23 mouse cellular contexts compared by ENCODE assay signal in the genomic region with DNA sequence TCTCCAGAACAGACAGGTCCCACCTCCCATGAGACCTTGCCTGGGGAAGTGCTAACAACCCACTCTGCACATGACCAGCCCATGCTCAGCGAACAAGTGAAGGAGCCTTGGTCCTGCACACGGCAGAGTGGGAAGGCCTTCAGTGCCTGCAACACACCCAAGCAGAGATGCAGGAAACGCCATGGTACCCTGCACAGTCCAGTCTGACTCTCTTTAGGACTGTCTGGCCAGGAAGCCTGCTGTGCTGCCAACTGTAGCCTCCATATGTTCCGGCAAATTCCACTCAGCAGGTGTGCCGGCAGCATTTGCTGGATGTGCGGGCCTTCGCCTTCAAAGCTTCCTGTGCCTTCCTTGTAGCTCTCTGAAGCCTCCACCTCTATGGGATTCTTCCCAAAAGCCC.
DNase-seq lines count a peak whose midpoint lies in the region; ATAC-seq lines count a peak whose summit lies in the region.
"Had no signal": no experiment of that assay in that cellular context is flagged by ENCODE, and none has a peak within 500 bp of the region (broad histone marks: within the 10 kb centered on the region; RNA-seq: fewer than 3 reads in every experiment).

No protein-coding gene starts in this region.

- H3K27me3 ChIP-seq in kidney, embryonic 16.5 days (ENCODE audit: insufficient read depth, low read length): no peaks in the 10 kb centered on the region
- H3K27me3 ChIP-seq in embryonic facial prominence, embryonic 10.5 days (replicated peaks; ENCODE audit: low read depth, poor library complexity, severe bottlenecking): no peaks in the 10 kb centered on the region
- H3K27me3 ChIP-seq in neural tube, embryonic 15.5 days (replicated peaks): no peaks in the 10 kb centered on the region
- H3K27me3 ChIP-seq: limb, embryonic 13.5 days; neural tube, embryonic 13.5 days; stomach, embryonic 15.5 days had no signal

- H3K36me3 ChIP-seq in kidney, embryonic 16.5 days (ENCODE audit: insufficient read depth, low read length): no peaks in the 10 kb centered on the region
- no peaks in the 10 kb centered on the region for H3K36me3 ChIP-seq in embryonic facial prominence, embryonic 10.5 days (replicated peaks)
- no peaks in the 10 kb centered on the region for H3K36me3 ChIP-seq in neural tube, embryonic 15.5 days
- H3K36me3 ChIP-seq: forebrain, embryonic 12.5 days; heart, embryonic 10.5 days; limb, embryonic 13.5 days; neural tube, embryonic 13.5 days; stomach, embryonic 15.5 days had no signal

- ATAC-seq in frontal cortex, adult (ENCODE audit: low TSS enrichment): peak; percentile 13; the same call in 1 of the 2 replicates
- ATAC-seq in kidney, embryonic 16.5 days (ENCODE audit: low FRiP score, low TSS enrichment): 0 out of 2 replicates have a peak, but pooled peaks have one; percentile 4
- no peak for ATAC-seq in inflammation-experienced regulatory T-cells, adult 6 months
- ATAC-seq in neural tube, embryonic 15.5 days (ENCODE audit: low FRiP score): no peak

- H3K27ac ChIP-seq in kidney, embryonic 16.5 days (ENCODE audit: low read length): no peak overlapping the region
- 0 out of 2 replicates have a peak overlapping the region, but pooled peaks have one; percentile 11 for H3K27ac ChIP-seq in embryonic facial prominence, embryonic 10.5 days (replicated peaks)
- H3K27ac ChIP-seq in neural tube, embryonic 15.5 days (replicated peaks): no peak overlapping the region
- H3K27ac ChIP-seq: forebrain, embryonic 12.5 days; heart, embryonic 10.5 days; limb, embryonic 13.5 days; liver, embryonic 14.5 days; macrophage; neural tube, embryonic 13.5 days; stomach, embryonic 15.5 days had no signal

- H3K9me3 ChIP-seq in kidney, embryonic 16.5 days (ENCODE audit: low read length): no peaks in the 10 kb centered on the region
- no peaks in the 10 kb centered on the region for H3K9me3 ChIP-seq in embryonic facial prominence, embryonic 10.5 days
- no peaks in the 10 kb centered on the region for H3K9me3 ChIP-seq in neural tube, embryonic 15.5 days (replicated peaks)
- H3K9me3 ChIP-seq: forebrain, embryonic 12.5 days; heart, embryonic 10.5 days; limb, embryonic 13.5 days; neural tube, embryonic 13.5 days; stomach, embryonic 15.5 days had no signal

- H3K4me2 ChIP-seq in kidney, embryonic 16.5 days (replicated peaks; ENCODE audit: low read depth, low read length): no peak overlapping the region
- no peak overlapping the region for H3K4me2 ChIP-seq in neural tube, embryonic 15.5 days
- H3K4me2 ChIP-seq: forebrain, embryonic 12.5 days; limb, embryonic 13.5 days; midbrain, embryonic 11.5 days; neural tube, embryonic 13.5 days; stomach, embryonic 15.5 days had no signal

- H3K4me3 ChIP-seq in kidney, embryonic 16.5 days (ENCODE audit: low read length): no peak overlapping the region
- no peak overlapping the region for H3K4me3 ChIP-seq in embryonic facial prominence, embryonic 10.5 days
- no peak overlapping the region for H3K4me3 ChIP-seq in neural tube, embryonic 15.5 days (replicated peaks)
- H3K4me3 ChIP-seq: forebrain, embryonic 12.5 days; heart, embryonic 10.5 days; limb, embryonic 13.5 days; neural tube, embryonic 13.5 days; stomach, embryonic 15.5 days had no signal

- 83% methylated on average over 7 of the region's 7 CpGs for WGBS in kidney, embryonic 16.5 days
- WGBS in embryonic facial prominence, embryonic 10.5 days: 87% methylated on average over 7 of the region's 7 CpGs
- WGBS in neural tube, embryonic 15.5 days: 71% methylated on average over 7 of the region's 7 CpGs

- no peak for DNase-seq in frontal cortex, postnatal 36 days (ENCODE audit: low spot score in 2 of 2)
- no peak for DNase-seq in kidney, adult 18-20 months
- peak; percentile 96 for DNase-seq in cerebellum, adult 8-10 months
- DNase-seq in embryonic facial prominence, embryonic 10.5 days (ENCODE audit: low spot score): no peak
- DNase-seq: adrenal gland, adult 2 months; gastrocnemius, postnatal 10 days; heart, postnatal 14 days; kidney, postnatal 4 days; layer of hippocampus, adult 9-11 months; right cerebral cortex, postnatal 25 days; thymus, adult 18-20 months had no signal

- no peak overlapping the region for H3K9ac ChIP-seq in kidney, embryonic 16.5 days (replicated peaks; ENCODE audit: low read length)
- no peak overlapping the region for H3K9ac ChIP-seq in neural tube, embryonic 15.5 days (replicated peaks)
- H3K9ac ChIP-seq: forebrain, embryonic 12.5 days; limb, embryonic 13.5 days; liver, embryonic 14.5 days; neural tube, embryonic 13.5 days; stomach, embryonic 15.5 days had no signal

- H3K4me1 ChIP-seq in kidney, embryonic 16.5 days (ENCODE audit: insufficient read depth, low read length): no peaks in the 10 kb centered on the region
- H3K4me1 ChIP-seq in embryonic facial prominence, embryonic 10.5 days: peaks cover 4% of the 10 kb centered on the region
- H3K4me1 ChIP-seq in neural tube, embryonic 15.5 days: peaks cover 5% of the 10 kb centered on the region; the same call in 1 of the 2 replicates
- H3K4me1 ChIP-seq: heart, embryonic 10.5 days; stomach, embryonic 15.5 days had no signal

Comparison
In these comparisons a context has a peak if more than half of its experiments do, and no peak if none do; other contexts are left out.
1. ATAC-seq: peak in frontal cortex, adult (single experiment) and kidney, embryonic 16.5 days (single experiment); none in inflammation-experienced regulatory T-cells, adult 6 months (single experiment) and neural tube, embryonic 15.5 days (single experiment).